Mouse (Mus musculus) liver, embryonic 14.5 days (tissue): ENCODE measurements around the gene Faap20.

Experiments used
- CTCF ChIP-seq: IDR thresholded peaks from 2 replicates; pipeline ENCODE4 v1.5.1; 2016; ENCODE audit warnings: antibody characterized with exemption, low read depth, control low read depth
- EP300 ChIP-seq: IDR thresholded peaks from 2 replicates; pipeline ENCODE4 v1.6.1; 2016; ENCODE audit warnings: antibody characterized with exemption, low read depth

- TF ChIP-seq CTCF = no peak
- no peak for TF ChIP-seq EP300
Measured at GRCm38 (mm10) chr4:155233878-155234277, 15.7 kb upstream of the Faap20 start.
